Mouse (Mus musculus) hindbrain, embryonic 16.5 days (tissue): ENCODE measurements around the gene Pipox. TPM values are rescaled to one million over a fixed set of nuclear protein-coding genes. Genes with fewer than 3 reads are reported as not detected.
A peak's percentile ranks its signal among the peaks of the same experiment; 100 is the strongest.

ENCODE experiments used
- ATAC-seq: fragments of 200-750 bp; cut with Nextera tagmentation; 2 replicates; pipeline ENCODE4 v1.8.0; 2017; ENCODE audit warnings: moderate TSS enrichment, moderate library complexity
- H3K27ac ChIP-seq: fragments of 300-500 bp; sonication (generic); 2 replicates; pipeline ENCODE4 v1.5.1; 2014; ENCODE audit warnings: low read depth, mild to moderate bottlenecking, control low read depth, low read length, moderate library complexity
- H3K27me3 ChIP-seq: fragments of 300-500 bp; sonication (generic); replicated peaks from 2 replicates; pipeline ENCODE4 v1.6.1; 2014; ENCODE audit warnings: low read length; ENCODE audit not compliant: control insufficient read depth, insufficient read depth
- H3K36me3 ChIP-seq: fragments of 300-500 bp; sonication (generic); 2 replicates; pipeline ENCODE4 v1.6.1; 2014; ENCODE audit warnings: mild to moderate bottlenecking, low read length, moderate library complexity, mixed read lengths; ENCODE audit not compliant: control insufficient read depth, insufficient read depth
- H3K4me1 ChIP-seq: fragments of 300-500 bp; sonication (generic); 2 replicates; pipeline ENCODE4 v1.6.1; 2014; ENCODE audit warnings: low read depth, low read length; ENCODE audit not compliant: control insufficient read depth, insufficient read depth
- H3K4me2 ChIP-seq: fragments of 300-500 bp; sonication (generic); 2 replicates; pipeline ENCODE4 v1.6.1; 2014; ENCODE audit warnings: mild to moderate bottlenecking, low read length, control low read depth, moderate library complexity
- H3K4me3 ChIP-seq: fragments of 300-500 bp; sonication (generic); 2 replicates; pipeline ENCODE4 v1.5.1; 2014; ENCODE audit warnings: mild to moderate bottlenecking, low read length, control low read depth, moderate library complexity
- H3K9ac ChIP-seq: fragments of 300-500 bp; sonication (generic); 2 replicates; pipeline ENCODE4 v1.6.1; 2014; ENCODE audit warnings: low read depth, mild to moderate bottlenecking, control low read depth, low read length, moderate library complexity
- H3K9me3 ChIP-seq: fragments of 300-500 bp; sonication (generic); 2 replicates; pipeline ENCODE4 v1.6.1; 2014; ENCODE audit warnings: mild to moderate bottlenecking, low read length, moderate library complexity; ENCODE audit not compliant: control insufficient read depth
- WGBS: fragments of 180-500 bp; shearing (Covaris S2); extraction: QIAGEN DNeasy Blood & Tissue Kit; methylation state at CpG from one replicate; pipeline ENCODE4 v1.1.7; 2014; 5-methylcytosine and 5-hydroxymethylcytosine counted together
- polyA plus RNA-seq: library from polyadenylated mRNA; unstranded; fragments of >200 nt; fragmentation: Nextera tagmentation; extraction: Ambion mirVana; gene quantifications from 2 replicates; pipeline ENCODE4 v1.2.1, GENCODE M21; 2015

Pipox gene
- polyA plus RNA-seq, 1 experiment from 2014 or later = 5.9 TPM

DNA sequence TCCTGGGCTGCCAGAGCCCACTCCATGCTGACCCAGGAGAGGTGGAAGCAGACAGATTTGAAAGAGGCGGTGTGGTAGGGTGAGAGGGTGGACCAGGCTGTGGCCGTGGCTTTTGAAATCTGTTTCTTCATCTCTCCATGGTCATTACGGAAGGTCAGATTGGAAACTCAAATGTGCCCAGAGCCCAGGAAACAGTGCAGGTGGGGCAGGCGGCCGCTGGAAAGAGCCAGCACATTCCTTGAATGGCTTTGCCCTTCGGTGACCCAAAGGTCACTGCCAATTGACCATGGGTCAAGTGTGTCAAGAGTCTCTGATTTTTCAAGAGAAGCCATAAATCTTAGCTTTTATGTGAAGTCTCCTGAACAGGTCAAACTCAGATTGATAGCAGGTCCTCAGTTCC, 19.6 kb upstream of the Pipox start:
- Histone ChIP-seq H3K9ac (no peak overlapping the region), H3K4me3 (no peak overlapping the region), H3K4me2 (no peak overlapping the region), H3K4me1 (peaks cover 16% of the 10 kb centered on the region), H3K36me3 (no peaks in the 10 kb centered on the region), H3K27me3 (no peaks in the 10 kb centered on the region; the same call in 1 of the 2 replicates), H3K9me3 (no peaks in the 10 kb centered on the region), H3K27ac (no peak overlapping the region)
- no peak for ATAC-seq
- 39% methylated on average over 6 of the region's 6 CpGs for WGBS

DNA sequence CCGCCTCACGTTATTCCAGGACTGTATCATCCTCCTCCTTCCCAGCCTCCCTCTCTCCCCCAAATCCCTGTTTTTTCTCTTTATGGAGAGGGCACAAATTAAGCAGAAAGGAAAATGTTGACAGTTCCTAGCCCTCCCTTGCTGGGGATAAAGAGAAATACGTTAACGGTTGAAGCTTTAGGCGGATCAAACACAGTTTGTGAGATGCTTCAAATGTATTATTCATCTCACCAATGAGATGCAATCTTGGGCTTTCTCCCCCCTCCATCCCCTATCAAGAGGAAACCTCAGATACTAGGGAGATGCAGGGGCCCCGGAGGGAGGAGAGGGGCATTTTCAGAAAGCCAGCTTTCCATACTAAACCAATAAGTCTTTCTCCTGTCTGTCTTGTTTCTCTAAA, 15.9 kb upstream of the Pipox start:
- Histone ChIP-seq H3K27ac (no peak overlapping the region), H3K4me2 (no peak overlapping the region), H3K27me3 (no peaks in the 10 kb centered on the region), H3K4me3 (no peak overlapping the region), H3K4me1 (peaks cover 23% of the 10 kb centered on the region), H3K9me3 (no peaks in the 10 kb centered on the region), H3K36me3 (no peaks in the 10 kb centered on the region), H3K9ac (no peak overlapping the region)
- ATAC-seq = no peak
- WGBS = 35% methylated on average over 6 of the region's 6 CpGs

DNA sequence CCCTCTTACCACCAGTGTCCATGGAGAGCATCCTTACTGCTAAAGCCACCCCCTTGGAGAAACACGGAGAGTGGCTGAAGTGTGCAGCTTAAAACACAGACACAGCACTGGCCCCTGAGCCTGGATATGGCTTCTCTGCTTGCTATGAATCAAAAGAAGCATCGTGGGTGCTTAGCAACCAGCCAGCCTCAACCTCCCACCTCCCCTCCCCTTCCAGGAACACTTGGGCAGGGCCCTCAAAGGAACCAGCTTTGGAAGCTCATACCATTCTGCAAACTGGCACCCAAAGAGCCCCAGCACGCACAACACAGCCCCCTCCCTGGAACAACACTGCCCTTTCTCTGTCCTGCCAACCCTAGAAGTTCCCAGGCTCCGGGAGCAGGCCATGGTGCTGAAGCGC, 15.5 kb upstream of the Pipox start:
- Histone ChIP-seq H3K36me3 (no peaks in the 10 kb centered on the region), H3K4me2 (no peak overlapping the region), H3K27ac (no peak overlapping the region), H3K4me1 (peaks cover 20% of the 10 kb centered on the region), H3K27me3 (no peaks in the 10 kb centered on the region), H3K4me3 (no peak overlapping the region), H3K9ac (no peak overlapping the region), H3K9me3 (no peaks in the 10 kb centered on the region)
- WGBS = 21% methylated on average over 5 of the region's 5 CpGs
- no peak for ATAC-seq

DNA sequence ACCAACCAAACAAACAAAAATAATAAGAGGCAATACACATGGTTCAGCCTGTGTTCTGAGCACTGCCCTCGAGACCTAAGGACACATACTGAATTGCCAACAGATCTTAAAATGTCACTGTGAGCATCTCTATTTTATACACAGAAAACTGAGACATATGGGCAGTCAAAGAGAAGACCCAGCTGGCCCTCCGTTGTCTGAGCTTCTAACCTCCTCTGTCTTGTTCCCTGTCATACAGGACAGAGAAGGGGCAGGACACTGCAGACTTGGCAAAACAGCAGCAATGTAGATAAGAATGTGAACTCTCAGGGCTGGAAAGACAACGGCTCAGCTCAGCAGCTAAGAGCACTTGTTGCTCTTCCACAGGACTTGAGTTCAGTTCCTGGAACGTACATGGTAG, 14.6 kb upstream of the Pipox start:
- H3K27ac ChIP-seq = no peak overlapping the region

DNA sequence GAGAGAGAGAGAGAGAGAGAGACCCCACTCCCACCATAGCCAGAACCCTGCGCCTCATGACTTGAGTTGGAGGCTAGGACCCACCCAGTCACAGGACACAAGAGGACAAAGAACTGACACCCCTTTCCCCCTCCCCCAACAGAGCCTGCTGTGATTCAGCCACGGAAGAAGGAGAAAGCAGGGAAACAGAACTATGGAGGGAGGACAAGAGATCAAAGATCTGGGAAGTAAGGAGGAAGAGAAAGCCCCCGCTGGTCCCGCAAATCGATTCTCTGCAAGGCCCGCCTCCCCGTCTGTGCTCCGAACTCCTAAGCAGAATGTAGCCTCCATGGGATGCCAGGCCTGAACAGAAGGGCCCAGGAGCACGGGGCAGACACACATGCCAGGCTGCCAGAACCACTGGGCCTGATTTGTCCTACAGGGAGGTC, 12.9 kb upstream of the Pipox start:
- WGBS = 9% methylated on average over 9 of the region's 9 CpGs
- no peaks in the 10 kb centered on the region for H3K9me3 ChIP-seq
- H3K9ac ChIP-seq = peak overlapping the region; percentile 27
- H3K4me1 ChIP-seq = peaks cover 33% of the 10 kb centered on the region
- no peaks in the 10 kb centered on the region for H3K27me3 ChIP-seq
- ATAC-seq = peak; percentile 73
- peak overlapping the region; percentile 33; the same call in 1 of the 2 replicates for H3K4me2 ChIP-seq
- peak overlapping the region; percentile 72 for H3K27ac ChIP-seq
- H3K4me3 ChIP-seq = no peak overlapping the region
- no peaks in the 10 kb centered on the region for H3K36me3 ChIP-seq

More for the DNA sequence above, 14.6 kb upstream of the Pipox start:
- H3K4me1 ChIP-seq = peaks cover 26% of the 10 kb centered on the region
- 77% methylated on average over 4 of the region's 4 CpGs for WGBS
- no peaks in the 10 kb centered on the region for H3K27me3 ChIP-seq
- H3K9me3 ChIP-seq = no peaks in the 10 kb centered on the region
- H3K4me2 ChIP-seq = no peak overlapping the region
- H3K36me3 ChIP-seq = no peaks in the 10 kb centered on the region
- no peak overlapping the region for H3K9ac ChIP-seq
- no peak for ATAC-seq
- no peak overlapping the region for H3K4me3 ChIP-seq

DNA sequence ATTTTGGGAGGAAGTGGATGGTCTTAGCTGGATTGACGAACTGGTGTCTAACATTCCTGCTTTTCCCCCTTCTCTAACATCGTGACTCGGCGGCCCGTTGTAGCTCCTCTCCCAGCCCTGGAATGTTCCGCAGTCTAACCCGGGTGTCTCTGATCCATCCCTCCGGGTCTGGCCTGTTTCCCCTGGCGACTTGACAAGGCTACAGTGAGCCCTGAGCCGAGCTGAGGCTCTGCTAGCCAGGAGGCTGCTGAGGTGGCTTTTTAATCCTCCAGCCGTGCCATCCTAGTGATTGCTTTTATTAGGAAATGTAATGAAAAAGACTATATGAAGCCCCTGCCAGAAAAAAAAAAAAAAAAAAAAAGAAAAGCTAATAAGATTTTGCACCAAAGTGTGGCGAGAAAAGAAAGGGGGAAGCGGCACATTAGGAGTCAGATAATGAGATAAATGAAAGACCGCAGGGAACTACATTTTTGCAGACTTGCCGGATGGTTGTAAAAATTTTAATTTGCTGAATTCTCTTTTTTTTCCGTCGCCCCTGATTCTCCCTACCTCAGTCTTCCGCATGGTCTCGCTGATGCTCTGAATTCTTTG, 12.3 kb upstream of the Pipox start:
- Histone ChIP-seq H3K4me1 (peaks cover 39% of the 10 kb centered on the region), H3K27ac (peak overlapping the region; percentile 76), H3K4me3 (no peak overlapping the region), H3K4me2 (peak overlapping the region; percentile 31; the same call in 1 of the 2 replicates), H3K9me3 (no peaks in the 10 kb centered on the region), H3K36me3 (no peaks in the 10 kb centered on the region), H3K9ac (no peak overlapping the region; the same call in 1 of the 2 replicates), H3K27me3 (no peaks in the 10 kb centered on the region)
- no peak for ATAC-seq
- 16% methylated on average over 19 of the region's 19 CpGs for WGBS

DNA sequence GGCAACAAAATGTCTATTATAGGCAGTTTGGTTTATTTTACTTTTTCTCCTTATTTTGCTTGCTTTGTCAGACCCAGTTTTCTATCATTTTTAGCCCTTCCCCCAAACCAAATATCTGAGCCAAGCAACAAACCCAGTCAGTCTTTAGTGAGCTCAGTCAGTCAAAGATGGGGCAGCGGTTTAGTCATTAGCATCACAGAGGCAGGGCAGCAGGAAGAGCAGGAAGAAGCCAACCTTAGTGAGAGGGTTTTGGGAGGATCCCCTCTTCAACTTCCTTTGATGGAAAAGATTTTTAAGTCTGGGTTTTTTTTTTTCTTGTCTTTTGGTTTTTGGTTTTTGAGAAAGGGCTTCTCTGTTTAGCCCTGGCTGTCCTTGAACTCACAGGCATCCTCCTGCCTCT, 10.8 kb upstream of the Pipox start:
- no peak overlapping the region for H3K27ac ChIP-seq
- H3K4me3 ChIP-seq = no peak overlapping the region
- WGBS = 40% methylated on average over 1 of the region's 1 CpGs
- no peaks in the 10 kb centered on the region for H3K9me3 ChIP-seq
- no peak overlapping the region for H3K9ac ChIP-seq
- no peaks in the 10 kb centered on the region for H3K27me3 ChIP-seq
- H3K36me3 ChIP-seq = no peaks in the 10 kb centered on the region
- no peak for ATAC-seq
- H3K4me1 ChIP-seq = peaks cover 39% of the 10 kb centered on the region
- H3K4me2 ChIP-seq = no peak overlapping the region

DNA sequence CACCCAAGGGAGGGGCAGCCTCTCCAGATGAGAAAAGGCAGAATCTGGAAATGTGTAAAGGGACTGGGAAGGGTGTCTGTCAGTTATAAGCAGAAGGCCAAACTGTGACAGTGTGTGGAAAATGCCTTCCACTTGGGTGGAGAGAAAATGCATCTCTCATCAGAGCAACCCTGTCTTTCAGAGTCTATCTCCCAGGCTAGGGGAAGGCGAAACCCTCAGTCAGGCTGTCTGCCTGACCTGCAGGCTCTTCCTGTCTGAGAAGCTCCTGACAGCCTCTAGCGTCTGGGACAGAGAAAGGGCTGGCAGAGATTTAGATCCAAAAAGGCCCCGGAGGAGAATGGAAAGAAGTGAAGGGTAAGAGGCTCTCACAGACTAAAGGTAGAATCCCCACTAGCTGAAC, 9.9 kb upstream of the Pipox start:
- H3K27ac ChIP-seq = peak overlapping the region; percentile 35; the same call in 1 of the 2 replicates
- H3K4me2 ChIP-seq = no peak overlapping the region
- 25% methylated on average over 3 of the region's 3 CpGs for WGBS
- H3K9ac ChIP-seq = 0 out of 2 replicates have a peak overlapping the region, but pooled peaks have one; percentile 19
- H3K27me3 ChIP-seq = no peaks in the 10 kb centered on the region
- H3K4me1 ChIP-seq = peaks cover 33% of the 10 kb centered on the region
- H3K36me3 ChIP-seq = no peaks in the 10 kb centered on the region
- no peak for ATAC-seq
- H3K4me3 ChIP-seq = no peak overlapping the region
- no peaks in the 10 kb centered on the region for H3K9me3 ChIP-seq

DNA sequence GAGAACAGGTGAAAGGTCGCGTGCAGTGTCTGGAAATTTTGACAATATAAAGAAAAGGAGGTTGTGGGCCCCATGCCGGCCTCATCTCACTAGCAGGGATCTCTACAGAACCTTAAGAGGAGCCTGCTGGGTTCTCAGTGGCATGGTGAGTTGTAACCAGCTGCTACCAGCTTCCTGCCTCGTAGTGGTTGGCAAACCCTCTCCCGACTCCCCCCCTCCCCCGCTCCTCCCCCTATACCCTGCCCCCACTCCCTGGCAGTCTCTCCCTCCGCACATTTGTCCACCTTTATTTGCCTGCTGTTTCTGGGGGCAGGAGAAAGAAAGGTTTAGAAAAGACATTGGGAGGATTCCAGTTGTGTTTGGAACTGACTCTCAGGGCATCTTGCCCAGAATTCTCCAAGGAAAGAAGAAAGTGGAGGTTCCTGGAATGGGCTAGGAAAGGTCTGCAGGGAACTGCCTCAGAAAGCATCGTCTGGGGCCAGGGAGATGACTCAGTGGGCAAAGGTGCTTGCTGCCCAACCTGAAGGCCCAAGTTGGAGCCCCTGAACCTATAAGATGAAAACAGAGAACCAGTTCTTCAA, 8.0 kb upstream of the Pipox start:
- H3K27me3 ChIP-seq = no peaks in the 10 kb centered on the region
- 26% methylated on average over 8 of the region's 8 CpGs for WGBS

More for the DNA sequence above, 8.0 kb upstream of the Pipox start:
- Histone ChIP-seq H3K27ac (peak overlapping the region; percentile 59; the same call in 1 of the 2 replicates), H3K9me3 (no peaks in the 10 kb centered on the region), H3K4me3 (no peak overlapping the region), H3K9ac (no peak overlapping the region), H3K4me2 (no peak overlapping the region), H3K36me3 (no peaks in the 10 kb centered on the region), H3K4me1 (peaks cover 41% of the 10 kb centered on the region)
- ATAC-seq = peak; percentile 59
